Mouse (Mus musculus) lung, adult 2 months (tissue): ENCODE results near the gene Slc26a1. TPM values are rescaled to one million over a fixed set of nuclear protein-coding genes. Genes with fewer than 3 reads are reported as not detected.
A peak's percentile ranks its signal among the peaks of the same experiment; 100 is the strongest.

Experiments
- DNase-seq: peaks from one replicate; pipeline ENCODE4 v3.0.0; 2022
- H3K4me1 ChIP-seq: fragments of 200-500 bp; 2 replicates; pipeline ENCODE4 v1.6.1; 2011; ENCODE audit warnings: low read length; ENCODE audit not compliant: control insufficient read depth, insufficient read depth
- H3K4me3 ChIP-seq: fragments of 200-500 bp; replicated peaks from 2 replicates; pipeline ENCODE3; 2011; ENCODE audit warnings: low read depth, mild to moderate bottlenecking, control low read depth, low read length; ENCODE audit errors: extremely low read depth
- CTCF ChIP-seq: fragments of 200-500 bp; IDR thresholded peaks from 2 replicates; pipeline ENCODE4 v1.5.1; 2011; ENCODE audit warnings: mild to moderate bottlenecking, low read length, control low read depth; ENCODE audit not compliant: insufficient read depth
- POLR2A ChIP-seq: fragments of 200-500 bp; IDR thresholded peaks from 2 replicates; pipeline ENCODE4 v1.6.1; 2011; ENCODE audit warnings: low read depth, mild to moderate bottlenecking, control low read depth, low read length, borderline replicate concordance; ENCODE audit errors: extremely low read depth
- WGBS: fragments of 180-500 bp; shearing (Covaris S2); methylation state at CpG from one replicate; pipeline ENCODE4 v1.1.7; 2018; 5-methylcytosine and 5-hydroxymethylcytosine counted together
- polyA plus RNA-seq: library from polyadenylated mRNA; depleted of rRNA; stranded (reverse); fragments of >200 nt; gene quantifications from 2 replicates; pipeline ENCODE4 v1.2.3, GENCODE M21; 2012

The Slc26a1 gene
- polyA plus RNA-seq, 1 experiment, result 0.11 TPM

- TF ChIP-seq CTCF (no peak), POLR2A (no peak)
- WGBS, result 71% methylated on average over 2 of the region's 2 CpGs
- no peak for DNase-seq
- Histone ChIP-seq H3K4me1 (peaks cover 10% of the 10 kb centered on the region), H3K4me3 (no peak overlapping the region)
Measured at GRCm38 (mm10) chr5:108674624-108675023, 745 bp downstream of the Slc26a1 start.

GRCm38 (mm10) chr5:108671757-108672156, 3.6 kb downstream of the Slc26a1 start:
- DNase-seq, result no peak
- WGBS, result 94% methylated on average over 12 of the region's 12 CpGs
- TF ChIP-seq POLR2A, result no peak
- no peak for TF ChIP-seq CTCF
- Histone ChIP-seq H3K4me1 (peaks cover 11% of the 10 kb centered on the region), H3K4me3 (no peak overlapping the region)

DNA sequence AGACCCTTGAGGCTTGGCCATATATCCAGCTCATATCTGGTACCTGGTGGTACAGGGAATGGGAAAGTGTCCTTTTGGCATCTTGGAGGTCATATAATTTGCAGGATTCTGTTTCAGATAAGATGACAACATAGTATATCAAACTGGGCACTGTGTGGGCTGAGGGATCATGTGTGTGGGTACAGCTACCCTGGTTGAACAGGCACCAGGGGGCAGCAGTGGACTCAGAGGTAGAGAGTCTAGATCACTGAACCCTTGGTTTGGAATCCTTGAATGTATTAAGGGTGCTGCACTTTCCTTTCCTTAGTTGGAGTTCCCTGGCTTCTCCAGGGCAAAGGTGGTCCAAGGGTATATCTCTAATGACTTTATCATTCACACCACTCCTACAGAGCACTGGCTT, 4.6 kb downstream of the Slc26a1 start:
- peak; percentile 48 for DNase-seq

GRCm38 (mm10) chr5:108669986-108670385, 5.4 kb downstream of the Slc26a1 start:
- Histone ChIP-seq H3K4me1 (peaks cover 11% of the 10 kb centered on the region), H3K4me3 (peak overlapping the region; percentile 2)
- no peak for DNase-seq
- WGBS, result 70% methylated on average over 9 of the region's 9 CpGs
- TF ChIP-seq POLR2A (no peak), CTCF (no peak)

More for the DNA sequence above, 4.6 kb downstream of the Slc26a1 start:
- peaks cover 11% of the 10 kb centered on the region for H3K4me1 ChIP-seq
- TF ChIP-seq CTCF (peak; percentile 66), POLR2A (no peak)
- H3K4me3 ChIP-seq, result no peak overlapping the region

DNA sequence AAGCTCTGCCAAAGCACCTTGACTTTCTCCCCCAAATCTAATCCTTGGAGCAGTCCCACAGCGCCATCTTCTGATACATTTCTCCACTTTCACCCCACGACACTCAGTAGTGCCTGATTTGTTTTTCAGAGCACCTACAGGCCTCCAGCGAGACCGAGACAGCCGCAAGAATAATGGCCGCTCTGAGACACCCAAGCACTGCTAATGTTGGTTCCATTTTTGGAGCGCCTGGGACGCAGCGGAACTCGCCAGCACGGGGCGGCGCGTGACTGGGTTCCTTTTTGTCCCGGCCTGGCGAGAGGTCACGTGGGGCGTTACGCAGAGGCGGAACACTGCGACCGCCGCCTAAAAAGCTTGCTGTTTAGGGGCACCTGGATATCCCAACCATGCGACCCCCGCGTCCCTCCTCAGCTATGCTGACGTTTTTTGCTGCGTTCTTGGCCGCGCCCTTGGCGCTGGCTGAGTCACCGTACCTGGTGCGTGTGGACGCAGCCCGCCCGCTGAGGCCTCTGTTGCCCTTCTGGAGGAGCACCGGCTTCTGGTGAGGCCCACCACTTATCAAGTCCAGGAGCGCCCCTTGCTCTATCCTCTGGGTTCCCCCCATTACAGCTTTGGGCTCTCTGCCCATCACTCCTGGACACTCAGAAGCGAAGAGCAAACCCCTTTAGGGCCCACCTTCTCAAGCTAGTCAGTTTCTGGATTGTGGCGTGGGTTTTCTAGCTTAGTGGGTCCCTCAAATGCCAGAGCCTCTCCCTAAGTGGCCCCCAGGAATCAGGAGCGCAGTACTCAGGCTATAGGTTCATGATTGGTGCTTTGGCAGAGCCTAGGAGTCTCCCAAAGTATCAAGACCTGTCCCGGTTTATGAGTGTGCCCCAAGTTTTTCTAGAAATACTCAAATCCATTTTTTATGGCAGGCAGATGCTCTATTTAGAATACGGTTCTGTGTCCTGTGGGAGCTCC, 6.1 kb downstream of the Slc26a1 start, which contains the start of gene Dgkq:
Dgkq (minus strand) TSS at position 696 of the 960 bp plus-strand sequence.
- peak; percentile 83 for TF ChIP-seq POLR2A
- no peak; the same call in 1 of the 2 replicates for TF ChIP-seq CTCF

DNA sequence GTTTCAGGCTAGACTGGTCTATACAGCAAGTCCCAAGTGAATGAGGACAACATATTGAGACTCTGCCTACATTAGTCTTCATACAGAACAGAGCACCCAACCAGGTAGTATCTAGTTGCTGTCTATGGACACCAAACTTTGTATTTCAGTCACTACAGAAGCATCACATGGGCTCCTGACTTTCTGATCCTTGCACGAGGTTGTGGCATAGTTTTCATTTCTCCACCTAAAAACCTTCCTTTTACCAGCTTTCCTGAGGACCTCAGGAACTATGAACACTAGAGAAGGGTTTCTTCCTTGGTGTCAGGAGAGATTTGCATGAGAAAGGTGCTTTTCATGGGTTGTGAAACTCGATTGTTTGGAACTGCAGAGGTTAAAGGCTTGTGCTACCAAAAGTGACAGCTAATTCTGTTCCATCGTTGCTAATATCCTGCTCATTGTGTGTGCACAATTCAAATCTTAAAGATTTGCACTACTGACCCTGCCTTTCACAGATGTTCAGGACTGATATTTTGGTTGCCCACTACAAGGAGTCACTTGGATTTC, 6.9 kb downstream of the Slc26a1 start:
- DNase-seq, result no peak
- 7% methylated on average over 3 of the region's 3 CpGs for WGBS
- peak overlapping the region; percentile 93 for H3K4me3 ChIP-seq

More for the DNA sequence above, 6.1 kb downstream of the Slc26a1 start, which contains the start of gene Dgkq:
- peak within 1 kb of the TSS; percentile 93 for H3K4me3 ChIP-seq
- peak; percentile 91 for DNase-seq
- WGBS, result 4% methylated on average over 43 of the region's 43 CpGs
- peaks cover 11% of the 10 kb centered on the region for H3K4me1 ChIP-seq

DNA sequence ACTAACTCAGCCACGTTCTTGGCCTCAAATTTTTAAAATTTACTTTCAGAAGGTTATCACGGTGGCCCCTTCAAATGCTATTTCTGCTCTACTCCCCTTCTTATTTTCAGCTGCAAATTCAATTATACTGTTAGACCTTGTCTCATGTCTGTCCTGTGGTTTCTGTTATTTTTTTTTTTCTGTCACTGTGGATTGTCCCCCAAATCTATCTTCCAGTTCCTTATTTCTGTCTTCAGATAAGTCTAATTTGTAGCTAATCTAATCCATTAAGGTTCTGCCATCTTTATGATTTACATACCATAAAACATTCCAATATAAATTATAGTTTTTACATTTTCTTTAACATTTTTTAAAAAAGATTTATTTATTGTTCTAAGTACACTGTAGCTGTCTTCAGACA, 8.0 kb downstream of the Slc26a1 start:
- TF ChIP-seq POLR2A (no peak), CTCF (no peak)
- WGBS, result 65% methylated on average over 2 of the region's 2 CpGs
- Histone ChIP-seq H3K4me3 (no peak overlapping the region), H3K4me1 (peaks cover 11% of the 10 kb centered on the region)
- DNase-seq, result no peak

More for the DNA sequence above, 6.9 kb downstream of the Slc26a1 start:
- H3K4me1 ChIP-seq, result peaks cover 11% of the 10 kb centered on the region
- TF ChIP-seq POLR2A, result no peak
- no peak for TF ChIP-seq CTCF

GRCm38 (mm10) chr5:108665066-108665465, 10.3 kb downstream of the Slc26a1 start:
- TF ChIP-seq CTCF, result no peak
- no peak overlapping the region for H3K4me3 ChIP-seq
- DNase-seq, result no peak
- 27% methylated on average over 3 of the region's 3 CpGs for WGBS
- peaks cover 11% of the 10 kb centered on the region for H3K4me1 ChIP-seq

GRCm38 (mm10) chr5:108662772-108663171, 12.6 kb downstream of the Slc26a1 start:
- Histone ChIP-seq H3K4me3 (no peak overlapping the region), H3K4me1 (0 out of 2 replicates have a peak, but pooled peaks cover 6% of the 10 kb centered on the region)
- WGBS, result 85% methylated on average over 4 of the region's 4 CpGs
- TF ChIP-seq CTCF (no peak), POLR2A (no peak)
- no peak for DNase-seq
